Mouse (Mus musculus): ENCODE data around the gene Dixdc1. TPM values are rescaled to one million over a fixed set of nuclear protein-coding genes. Genes with fewer than 3 reads are reported as not detected.
"Not testable (repeated sequence)": the region's sequence is repeated elsewhere in the genome, so short reads cannot be mapped to it uniquely, and the experiment has no call there.

Dixdc1 gene
- polyA plus RNA-seq, 1 experiment from 2014 or later = 25.3 TPM

GRCm38 (mm10) chr9:50650503-50650902 is 88.8 kb downstream of the Dixdc1 start:
- no peak overlapping the region for H3K9ac ChIP-seq (replicated peaks; ENCODE audit: low read length)
- no peak overlapping the region for H3K4me2 ChIP-seq (ENCODE audit: low read depth, low read length)
- no peak for DNase-seq (ENCODE audit: low spot score)
- no peak overlapping the region for H3K27ac ChIP-seq (replicated peaks; ENCODE audit: low read depth, low read length)
- H3K36me3 ChIP-seq (replicated peaks; ENCODE audit: control insufficient read depth, insufficient read depth, low read depth, low read length) = peaks cover 12% of the 10 kb centered on the region
- no peaks in the 10 kb centered on the region for H3K9me3 ChIP-seq (replicated peaks; ENCODE audit: control insufficient read depth, low read length)
- H3K27me3 ChIP-seq (ENCODE audit: control insufficient read depth, insufficient read depth, low read length) = no peaks in the 10 kb centered on the region
- H3K4me3 ChIP-seq (ENCODE audit: low read depth, low read length) = no peak overlapping the region
- no peaks in the 10 kb centered on the region for H3K4me1 ChIP-seq (ENCODE audit: control insufficient read depth, insufficient read depth, low read length)
- WGBS = 92% methylated on average over 10 of the region's 10 CpGs
- no peak for ATAC-seq (replicated peaks; ENCODE audit: insufficient number of reproducible peaks, low FRiP score, low TSS enrichment, low read depth)

DNA sequence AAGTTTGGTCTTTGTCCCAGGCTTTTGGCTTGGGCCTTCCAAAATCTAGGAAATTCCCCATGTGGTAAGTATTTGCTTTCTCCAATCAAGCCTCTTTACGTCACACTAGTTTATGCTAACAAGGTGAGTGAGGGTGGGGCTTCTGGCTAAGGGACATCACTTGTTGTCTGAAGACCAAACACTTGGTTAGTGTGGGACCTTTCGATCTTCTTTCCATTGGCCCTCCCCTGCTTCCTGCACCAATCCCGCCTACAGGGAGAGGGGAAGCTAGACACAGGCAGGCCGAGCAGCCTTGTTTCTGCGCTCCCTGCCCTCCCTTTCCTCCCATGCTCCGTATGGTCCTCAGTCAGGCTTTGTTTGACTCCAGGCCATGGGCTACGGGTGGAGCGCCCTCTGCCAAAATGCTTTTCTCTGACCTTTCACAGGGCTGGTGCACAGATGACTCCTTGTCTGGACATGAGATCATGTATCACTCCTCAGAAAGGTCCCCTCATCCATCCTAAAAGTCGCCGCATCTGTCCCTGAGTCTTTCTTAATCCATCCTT is 92.4 kb downstream of the Dixdc1 start:
- Histone ChIP-seq H3K4me2 (ENCODE audit: low read depth, low read length) (no peak overlapping the region), H3K4me1 (ENCODE audit: control insufficient read depth, insufficient read depth, low read length) (no peaks in the 10 kb centered on the region), H3K27me3 (ENCODE audit: control insufficient read depth, insufficient read depth, low read length) (no peaks in the 10 kb centered on the region), H3K9ac (replicated peaks; ENCODE audit: low read length) (no peak overlapping the region), H3K9me3 (replicated peaks; ENCODE audit: control insufficient read depth, low read length) (no peaks in the 10 kb centered on the region), H3K4me3 (ENCODE audit: low read depth, low read length) (no peak overlapping the region), H3K36me3 (replicated peaks; ENCODE audit: control insufficient read depth, insufficient read depth, low read depth, low read length) (peaks cover 18% of the 10 kb centered on the region), H3K27ac (replicated peaks; ENCODE audit: low read depth, low read length) (no peak overlapping the region)
- ATAC-seq (replicated peaks; ENCODE audit: insufficient number of reproducible peaks, low FRiP score, low TSS enrichment, low read depth) = no peak
- WGBS = 66% methylated on average over 10 of the region's 10 CpGs
- DNase-seq (ENCODE audit: low spot score) = no peak

DNA sequence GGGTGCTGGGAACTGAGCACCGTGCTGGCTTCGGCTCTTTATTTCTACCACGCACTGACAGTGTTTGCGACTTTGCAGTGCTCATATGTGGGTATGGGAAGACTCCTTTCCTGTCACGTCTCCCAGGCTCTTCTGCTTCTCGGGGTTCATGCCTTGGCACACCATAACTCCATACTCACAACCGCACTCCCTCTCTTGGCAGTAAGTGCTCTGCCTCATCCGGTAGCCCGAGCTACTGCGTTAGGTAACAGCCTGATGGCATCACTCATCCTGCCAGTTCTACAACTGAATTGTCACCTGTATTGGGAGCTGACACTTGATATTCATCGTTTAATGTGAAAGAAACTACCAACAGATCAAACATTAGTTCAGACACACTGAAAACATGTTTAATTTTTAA is 105.0 kb downstream of the Dixdc1 start:
- no peak for DNase-seq (ENCODE audit: low spot score)
- Histone ChIP-seq H3K9me3 (replicated peaks; ENCODE audit: control insufficient read depth, low read length) (no peaks in the 10 kb centered on the region), H3K4me1 (ENCODE audit: control insufficient read depth, insufficient read depth, low read length) (no peaks in the 10 kb centered on the region), H3K27me3 (ENCODE audit: control insufficient read depth, insufficient read depth, low read length) (no peaks in the 10 kb centered on the region), H3K36me3 (replicated peaks; ENCODE audit: control insufficient read depth, insufficient read depth, low read depth, low read length) (peaks cover 2% of the 10 kb centered on the region), H3K4me2 (ENCODE audit: low read depth, low read length) (no peak overlapping the region), H3K27ac (replicated peaks; ENCODE audit: low read depth, low read length) (no peak overlapping the region), H3K9ac (replicated peaks; ENCODE audit: low read length) (no peak overlapping the region), H3K4me3 (ENCODE audit: low read depth, low read length) (no peak overlapping the region)
- WGBS = 94% methylated on average over 11 of the region's 11 CpGs
- ATAC-seq (replicated peaks; ENCODE audit: insufficient number of reproducible peaks, low FRiP score, low TSS enrichment, low read depth) = no peak

DNA sequence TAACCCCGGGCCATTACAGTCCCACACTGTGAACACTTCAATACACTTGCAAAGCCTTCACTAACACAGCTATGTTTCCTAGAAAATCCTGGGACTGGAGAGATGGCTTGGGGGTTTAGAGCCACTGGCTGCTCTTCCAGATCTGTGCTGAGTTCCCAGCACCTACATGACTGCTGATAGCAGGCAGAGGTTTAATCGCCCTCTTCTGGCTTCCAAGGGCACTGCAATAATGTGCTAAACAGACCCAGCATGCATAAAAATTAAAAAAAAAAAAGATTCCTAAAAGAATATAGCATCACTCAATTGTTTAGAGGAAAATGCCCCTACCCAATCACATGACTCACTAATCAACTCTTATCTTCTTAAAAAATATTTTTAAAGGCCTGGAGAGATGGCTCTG is 106.3 kb downstream of the Dixdc1 start:
- Histone ChIP-seq H3K9ac (replicated peaks; ENCODE audit: low read length) (no peak overlapping the region), H3K36me3 (replicated peaks; ENCODE audit: control insufficient read depth, insufficient read depth, low read depth, low read length) (peaks cover 2% of the 10 kb centered on the region; the same call in 1 of the 2 replicates), H3K4me3 (ENCODE audit: low read depth, low read length) (no peak overlapping the region), H3K27ac (replicated peaks; ENCODE audit: low read depth, low read length) (no peak overlapping the region), H3K9me3 (replicated peaks; ENCODE audit: control insufficient read depth, low read length) (no peaks in the 10 kb centered on the region), H3K27me3 (ENCODE audit: control insufficient read depth, insufficient read depth, low read length) (no peaks in the 10 kb centered on the region), H3K4me1 (ENCODE audit: control insufficient read depth, insufficient read depth, low read length) (no peaks in the 10 kb centered on the region), H3K4me2 (ENCODE audit: low read depth, low read length) (no peak overlapping the region)
- WGBS = 60% methylated on average over 2 of the region's 2 CpGs
- peak; percentile 30 for DNase-seq (ENCODE audit: low spot score)
- no peak for ATAC-seq (replicated peaks; ENCODE audit: insufficient number of reproducible peaks, low FRiP score, low TSS enrichment, low read depth)

GRCm38 (mm10) chr9:50632016-50632688 is 107.2 kb downstream of the Dixdc1 start:
- no peaks in the 10 kb centered on the region for H3K9me3 ChIP-seq (replicated peaks; ENCODE audit: control insufficient read depth, low read length)
- WGBS = 86% methylated on average over 6 of the region's 6 CpGs
- H3K9ac ChIP-seq (replicated peaks; ENCODE audit: low read length) = no peak overlapping the region
- H3K4me1 ChIP-seq (ENCODE audit: control insufficient read depth, insufficient read depth, low read length) = no peaks in the 10 kb centered on the region
- H3K36me3 ChIP-seq (replicated peaks; ENCODE audit: control insufficient read depth, insufficient read depth, low read depth, low read length) = peaks cover 2% of the 10 kb centered on the region; the same call in 1 of the 2 replicates
- ATAC-seq (replicated peaks; ENCODE audit: insufficient number of reproducible peaks, low FRiP score, low TSS enrichment, low read depth) = no peak
- no peaks in the 10 kb centered on the region for H3K27me3 ChIP-seq (ENCODE audit: control insufficient read depth, insufficient read depth, low read length)
- H3K27ac ChIP-seq (replicated peaks; ENCODE audit: low read depth, low read length) = no peak overlapping the region
- no peak for DNase-seq (ENCODE audit: low spot score)
- no peak overlapping the region for H3K4me3 ChIP-seq (ENCODE audit: low read depth, low read length)
- H3K4me2 ChIP-seq (ENCODE audit: low read depth, low read length) = no peak overlapping the region

DNA sequence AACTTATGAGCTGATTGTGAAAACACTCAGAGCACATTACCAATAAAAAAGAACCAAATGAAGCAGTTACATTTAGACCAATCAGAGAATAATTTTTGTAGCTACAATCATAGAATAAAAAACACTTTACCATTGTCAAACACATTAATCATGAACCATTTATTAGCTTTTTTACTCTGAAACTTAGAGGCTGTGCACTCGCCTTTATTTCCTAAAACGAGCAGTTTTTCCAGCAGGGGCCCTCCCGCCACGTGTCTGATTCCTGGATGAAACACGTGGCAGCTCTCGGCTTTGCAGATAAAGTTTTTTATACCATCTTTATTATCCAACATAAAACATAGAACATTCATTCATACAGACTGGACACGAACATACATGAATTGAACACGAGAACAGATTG is 108.4 kb downstream of the Dixdc1 start:
- not testable (repeated sequence) for H3K27ac ChIP-seq (replicated peaks; ENCODE audit: low read depth, low read length); H3K36me3 ChIP-seq (replicated peaks; ENCODE audit: control insufficient read depth, insufficient read depth, low read depth, low read length); H3K9ac ChIP-seq (replicated peaks; ENCODE audit: low read length); H3K27me3 ChIP-seq (ENCODE audit: control insufficient read depth, insufficient read depth, low read length); ATAC-seq (replicated peaks; ENCODE audit: insufficient number of reproducible peaks, low FRiP score, low TSS enrichment, low read depth); DNase-seq (ENCODE audit: low spot score); H3K4me2 ChIP-seq (ENCODE audit: low read depth, low read length); H3K9me3 ChIP-seq (replicated peaks; ENCODE audit: control insufficient read depth, low read length); H3K4me3 ChIP-seq (ENCODE audit: low read depth, low read length); H3K4me1 ChIP-seq (ENCODE audit: control insufficient read depth, insufficient read depth, low read length)
- 89% methylated on average over 6 of the region's 8 CpGs for WGBS

- no peaks in the 10 kb centered on the region; the same call in 1 of the 2 replicates for H3K4me1 ChIP-seq (ENCODE audit: control insufficient read depth, insufficient read depth, low read length)
- H3K4me3 ChIP-seq (ENCODE audit: low read depth, low read length) = no peak overlapping the region
- H3K4me2 ChIP-seq (ENCODE audit: low read depth, low read length) = no peak overlapping the region
- 64% methylated on average over 9 of the region's 9 CpGs for WGBS
- no peaks in the 10 kb centered on the region; the same call in 1 of the 2 replicates for H3K36me3 ChIP-seq (replicated peaks; ENCODE audit: control insufficient read depth, insufficient read depth, low read depth, low read length)
- ATAC-seq (replicated peaks; ENCODE audit: insufficient number of reproducible peaks, low FRiP score, low TSS enrichment, low read depth) (no peak), DNase-seq (ENCODE audit: low spot score) (no peak)
- no peaks in the 10 kb centered on the region for H3K27me3 ChIP-seq (ENCODE audit: control insufficient read depth, insufficient read depth, low read length)
- no peak overlapping the region for H3K27ac ChIP-seq (replicated peaks; ENCODE audit: low read depth, low read length)
- H3K9me3 ChIP-seq (replicated peaks; ENCODE audit: control insufficient read depth, low read length) = no peaks in the 10 kb centered on the region
- H3K9ac ChIP-seq (replicated peaks; ENCODE audit: low read length) = no peak overlapping the region
Measured at GRCm38 (mm10) chr9:50617794-50618330, 121.5 kb downstream of the Dixdc1 start.
